Mouse (Mus musculus): ENCODE measurements at regions not wholly inside any gene's neighbourhood (a gene's known extent, or its start where the extent isn't known, plus 50 kb on each side); places are given as distances from the start of the nearest gene placed in this dataset.

- DNase-seq (ENCODE audit: low spot score) = no peak
- no peak overlapping the region for H3K4me2 ChIP-seq (ENCODE audit: low read length)
Measured at GRCm38 (mm10) chr14:105841888-105842287, 54.7 kb downstream of the Spry2 start.

DNA sequence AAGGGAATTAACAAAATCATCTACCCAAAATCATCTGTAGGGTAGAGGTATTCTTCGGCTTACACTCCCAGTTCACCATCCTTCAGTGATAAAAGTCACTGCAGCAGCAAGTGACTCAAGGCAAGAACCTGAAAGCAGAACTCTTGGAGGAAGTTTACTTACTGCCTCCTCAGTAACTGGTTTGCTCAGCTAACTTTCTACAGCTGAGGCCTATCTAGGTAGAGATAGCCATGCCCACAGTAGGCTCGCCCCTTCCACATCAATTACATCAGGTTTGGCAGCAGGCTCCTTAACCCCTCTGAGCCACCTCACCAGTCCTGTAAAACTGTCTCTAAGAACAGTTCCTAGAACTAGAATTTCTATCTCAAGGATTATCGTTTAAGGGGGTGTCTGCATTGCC is 59.1 kb downstream of the Spry2 start:
- DNase-seq (ENCODE audit: low spot score) (no peak), ATAC-seq (no peak)
- Histone ChIP-seq H3K36me3 (ENCODE audit: control insufficient read depth, insufficient read depth, low read length) (no peaks in the 10 kb centered on the region), H3K4me3 (ENCODE audit: low read depth, low read length) (no peak overlapping the region), H3K9ac (ENCODE audit: low read length) (no peak overlapping the region), H3K4me2 (ENCODE audit: low read length) (no peak overlapping the region), H3K9me3 (replicated peaks; ENCODE audit: control insufficient read depth, low read length) (no peaks in the 10 kb centered on the region), H3K27me3 (replicated peaks; ENCODE audit: control insufficient read depth, insufficient read depth, low read length) (no peaks in the 10 kb centered on the region), H3K4me1 (ENCODE audit: control insufficient read depth, insufficient read depth, low read length) (no peaks in the 10 kb centered on the region), H3K27ac (ENCODE audit: low read depth, low read length) (no peak overlapping the region)
- 88% methylated on average over 3 of the region's 3 CpGs for WGBS

More at GRCm38 (mm10) chr14:105841888-105842287, 54.7 kb downstream of the Spry2 start:
- ATAC-seq = no peak
- Histone ChIP-seq H3K4me3 (ENCODE audit: low read depth, low read length) (no peak overlapping the region), H3K36me3 (ENCODE audit: control insufficient read depth, insufficient read depth, low read length) (no peaks in the 10 kb centered on the region), H3K4me1 (ENCODE audit: control insufficient read depth, insufficient read depth, low read length) (no peaks in the 10 kb centered on the region), H3K9me3 (replicated peaks; ENCODE audit: control insufficient read depth, low read length) (no peaks in the 10 kb centered on the region), H3K27me3 (replicated peaks; ENCODE audit: control insufficient read depth, insufficient read depth, low read length) (no peaks in the 10 kb centered on the region), H3K9ac (ENCODE audit: low read length) (no peak overlapping the region), H3K27ac (ENCODE audit: low read depth, low read length) (no peak overlapping the region)

- H3K4me3 ChIP-seq (ENCODE audit: low read depth, low read length) = no peak overlapping the region
- DNase-seq (ENCODE audit: low spot score) (no peak), ATAC-seq (no peak)
- no peak overlapping the region for H3K4me2 ChIP-seq (ENCODE audit: low read length)
- H3K9ac ChIP-seq (ENCODE audit: low read length) = no peak overlapping the region
- no peaks in the 10 kb centered on the region for H3K9me3 ChIP-seq (replicated peaks; ENCODE audit: control insufficient read depth, low read length)
- H3K36me3 ChIP-seq (ENCODE audit: control insufficient read depth, insufficient read depth, low read length) = no peaks in the 10 kb centered on the region
- 88% methylated on average over 12 of the region's 12 CpGs for WGBS
- no peaks in the 10 kb centered on the region for H3K27me3 ChIP-seq (replicated peaks; ENCODE audit: control insufficient read depth, insufficient read depth, low read length)
- no peaks in the 10 kb centered on the region for H3K4me1 ChIP-seq (ENCODE audit: control insufficient read depth, insufficient read depth, low read length)
- no peak overlapping the region for H3K27ac ChIP-seq (ENCODE audit: low read depth, low read length)
Measured at GRCm38 (mm10) chr14:105830701-105831100, 65.9 kb downstream of the Spry2 start.

- no peak for ATAC-seq
- DNase-seq (ENCODE audit: low spot score) = no peak
- no peaks in the 10 kb centered on the region for H3K4me1 ChIP-seq (ENCODE audit: control insufficient read depth, insufficient read depth, low read length)
- no peak overlapping the region for H3K9ac ChIP-seq (ENCODE audit: low read length)
- WGBS = 85% methylated on average over 4 of the region's 4 CpGs
- H3K4me2 ChIP-seq (ENCODE audit: low read length) = no peak overlapping the region
- no peaks in the 10 kb centered on the region for H3K27me3 ChIP-seq (replicated peaks; ENCODE audit: control insufficient read depth, insufficient read depth, low read length)
- H3K27ac ChIP-seq (ENCODE audit: low read depth, low read length) = no peak overlapping the region
- H3K36me3 ChIP-seq (ENCODE audit: control insufficient read depth, insufficient read depth, low read length) = no peaks in the 10 kb centered on the region
- no peaks in the 10 kb centered on the region for H3K9me3 ChIP-seq (replicated peaks; ENCODE audit: control insufficient read depth, low read length)
- H3K4me3 ChIP-seq (ENCODE audit: low read depth, low read length) = no peak overlapping the region
Measured at GRCm38 (mm10) chr14:105830301-105830700, 66.3 kb downstream of the Spry2 start.

GRCm38 (mm10) chr14:105823129-105823528 is 73.5 kb downstream of the Spry2 start:
- H3K27ac ChIP-seq (ENCODE audit: low read depth, low read length) = no peak overlapping the region
- no peak overlapping the region for H3K4me2 ChIP-seq (ENCODE audit: low read length)
- 88% methylated on average over 8 of the region's 8 CpGs for WGBS
- no peak overlapping the region for H3K4me3 ChIP-seq (ENCODE audit: low read depth, low read length)
- H3K9ac ChIP-seq (ENCODE audit: low read length) = no peak overlapping the region
- no peaks in the 10 kb centered on the region for H3K36me3 ChIP-seq (ENCODE audit: control insufficient read depth, insufficient read depth, low read length)
- no peak for DNase-seq (ENCODE audit: low spot score)
- no peaks in the 10 kb centered on the region for H3K27me3 ChIP-seq (replicated peaks; ENCODE audit: control insufficient read depth, insufficient read depth, low read length)
- H3K9me3 ChIP-seq (replicated peaks; ENCODE audit: control insufficient read depth, low read length) = peaks cover 3% of the 10 kb centered on the region; the same call in 1 of the 2 replicates
- no peak for ATAC-seq
- H3K4me1 ChIP-seq (ENCODE audit: control insufficient read depth, insufficient read depth, low read length) = no peaks in the 10 kb centered on the region

DNA sequence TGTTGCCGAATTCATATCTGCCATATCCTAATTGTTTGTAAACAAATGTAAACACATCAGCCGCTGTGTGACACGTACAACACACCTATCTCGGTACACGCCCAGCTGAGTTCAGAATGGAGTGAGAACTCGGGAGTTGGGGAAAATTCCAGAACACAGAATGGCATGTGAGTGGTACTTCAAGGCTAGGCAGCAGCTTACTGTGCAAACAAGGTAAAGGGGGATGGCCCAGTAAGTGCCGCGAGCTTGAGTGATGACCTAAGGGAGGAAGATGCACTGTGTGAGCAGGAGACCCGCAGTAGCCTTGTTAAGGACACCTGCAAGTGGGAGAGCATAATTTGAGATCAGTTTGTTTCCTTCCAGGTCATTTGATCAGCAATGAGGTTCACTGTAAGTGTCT is 74.0 kb downstream of the Spry2 start:
- Histone ChIP-seq H3K4me3 (ENCODE audit: low read depth, low read length) (no peak overlapping the region), H3K27ac (ENCODE audit: low read depth, low read length) (no peak overlapping the region), H3K4me2 (ENCODE audit: low read length) (no peak overlapping the region), H3K9me3 (replicated peaks; ENCODE audit: control insufficient read depth, low read length) (peaks cover 3% of the 10 kb centered on the region; the same call in 1 of the 2 replicates), H3K4me1 (ENCODE audit: control insufficient read depth, insufficient read depth, low read length) (no peaks in the 10 kb centered on the region), H3K9ac (ENCODE audit: low read length) (no peak overlapping the region), H3K36me3 (ENCODE audit: control insufficient read depth, insufficient read depth, low read length) (no peaks in the 10 kb centered on the region), H3K27me3 (replicated peaks; ENCODE audit: control insufficient read depth, insufficient read depth, low read length) (no peaks in the 10 kb centered on the region)
- no peak for DNase-seq (ENCODE audit: low spot score)
- WGBS = 94% methylated on average over 9 of the region's 9 CpGs
- no peak for ATAC-seq

DNA sequence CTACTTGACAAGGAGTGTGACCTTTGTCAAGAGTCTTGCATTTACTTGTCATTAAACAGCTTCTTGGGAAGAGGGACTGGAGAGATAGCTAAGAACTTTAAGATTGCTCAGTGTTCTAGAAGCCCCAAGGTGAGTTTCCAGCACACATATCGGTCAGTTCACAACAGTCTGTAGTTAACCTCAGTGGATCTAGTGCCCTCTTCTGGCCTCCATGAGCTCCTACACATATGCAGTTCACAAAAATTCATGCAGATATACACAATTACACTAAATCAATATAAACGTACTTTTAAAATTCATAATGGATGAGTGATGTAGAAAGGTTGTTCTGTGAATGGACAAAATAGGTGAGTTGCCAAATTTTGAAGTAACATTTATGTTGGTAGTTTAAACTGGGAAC is 77.1 kb downstream of the Spry2 start:
- no peaks in the 10 kb centered on the region for H3K27me3 ChIP-seq (replicated peaks; ENCODE audit: control insufficient read depth, insufficient read depth, low read length)
- 91% methylated on average over 2 of the region's 2 CpGs for WGBS
- H3K4me3 ChIP-seq (ENCODE audit: low read depth, low read length) = no peak overlapping the region
- H3K9ac ChIP-seq (ENCODE audit: low read length) = no peak overlapping the region
- no peaks in the 10 kb centered on the region for H3K36me3 ChIP-seq (ENCODE audit: control insufficient read depth, insufficient read depth, low read length)
- H3K4me2 ChIP-seq (ENCODE audit: low read length) = no peak overlapping the region
- ATAC-seq (no peak), DNase-seq (ENCODE audit: low spot score) (no peak)
- H3K27ac ChIP-seq (ENCODE audit: low read depth, low read length) = no peak overlapping the region
- peaks cover 3% of the 10 kb centered on the region; the same call in 1 of the 2 replicates for H3K9me3 ChIP-seq (replicated peaks; ENCODE audit: control insufficient read depth, low read length)
- H3K4me1 ChIP-seq (ENCODE audit: control insufficient read depth, insufficient read depth, low read length) = 0 out of 2 replicates have a peak, but pooled peaks cover 4% of the 10 kb centered on the region

DNA sequence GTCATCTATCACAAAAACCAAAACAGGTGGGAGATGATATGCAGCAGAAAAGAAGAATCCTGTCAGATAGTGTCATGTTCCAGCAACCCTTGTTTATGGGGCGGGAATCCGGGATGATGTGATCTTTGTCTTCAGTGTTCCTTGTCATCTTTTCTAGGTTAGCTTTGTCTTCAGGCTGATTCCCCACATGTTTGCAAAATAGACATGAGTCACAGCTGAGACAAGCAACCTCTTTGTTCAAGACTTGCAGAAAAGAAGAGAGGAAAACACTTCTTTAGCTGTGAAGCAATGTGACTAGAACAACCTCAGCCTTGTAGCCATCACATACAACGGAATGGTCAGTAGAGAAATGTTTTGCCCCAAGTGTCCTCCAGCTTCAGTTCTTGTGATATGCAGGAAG is 77.8 kb downstream of the Spry2 start:
- peaks cover 3% of the 10 kb centered on the region; the same call in 1 of the 2 replicates for H3K9me3 ChIP-seq (replicated peaks; ENCODE audit: control insufficient read depth, low read length)
- H3K4me3 ChIP-seq (ENCODE audit: low read depth, low read length) = no peak overlapping the region
- 0 out of 2 replicates have a peak, but pooled peaks cover 4% of the 10 kb centered on the region for H3K4me1 ChIP-seq (ENCODE audit: control insufficient read depth, insufficient read depth, low read length)
- DNase-seq (ENCODE audit: low spot score) (no peak), ATAC-seq (no peak)
- H3K27me3 ChIP-seq (replicated peaks; ENCODE audit: control insufficient read depth, insufficient read depth, low read length) = no peaks in the 10 kb centered on the region
- no peak overlapping the region for H3K9ac ChIP-seq (ENCODE audit: low read length)
- 96% methylated on average over 3 of the region's 3 CpGs for WGBS
- no peak overlapping the region for H3K4me2 ChIP-seq (ENCODE audit: low read length)
- H3K36me3 ChIP-seq (ENCODE audit: control insufficient read depth, insufficient read depth, low read length) = no peaks in the 10 kb centered on the region
- no peak overlapping the region for H3K27ac ChIP-seq (ENCODE audit: low read depth, low read length)

DNA sequence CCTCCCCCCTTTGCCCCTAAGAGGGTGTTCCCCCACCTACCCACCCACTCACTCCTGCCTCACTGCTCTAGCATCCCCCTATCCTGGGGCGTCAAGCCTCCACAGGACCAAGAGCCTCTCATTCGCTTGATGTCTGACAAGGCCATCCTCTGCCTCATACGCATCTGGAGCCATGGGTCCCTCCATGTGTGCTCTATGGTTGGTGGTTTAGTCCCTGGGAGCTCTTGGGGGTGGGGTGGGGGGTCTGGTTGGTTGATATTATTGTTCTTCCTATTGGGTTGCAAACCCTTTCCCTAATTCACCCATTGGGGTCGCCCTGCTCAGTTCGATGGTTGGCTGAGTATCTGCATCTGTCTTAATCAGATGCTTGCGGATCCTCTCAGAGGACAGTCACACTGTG is 79.1 kb downstream of the Spry2 start:
- no peak overlapping the region for H3K9ac ChIP-seq (ENCODE audit: low read length)
- DNase-seq (ENCODE audit: low spot score) = no peak
- H3K27ac ChIP-seq (ENCODE audit: low read depth, low read length) = no peak overlapping the region
- no peaks in the 10 kb centered on the region for H3K27me3 ChIP-seq (replicated peaks; ENCODE audit: control insufficient read depth, insufficient read depth, low read length)
- 0 out of 2 replicates have a peak, but pooled peaks cover 4% of the 10 kb centered on the region for H3K4me1 ChIP-seq (ENCODE audit: control insufficient read depth, insufficient read depth, low read length)
- H3K4me3 ChIP-seq (ENCODE audit: low read depth, low read length) = no peak overlapping the region
- H3K36me3 ChIP-seq (ENCODE audit: control insufficient read depth, insufficient read depth, low read length) = no peaks in the 10 kb centered on the region
- ATAC-seq = no peak
- 88% methylated on average over 6 of the region's 6 CpGs for WGBS
- peaks cover 3% of the 10 kb centered on the region; the same call in 1 of the 2 replicates for H3K9me3 ChIP-seq (replicated peaks; ENCODE audit: control insufficient read depth, low read length)
- H3K4me2 ChIP-seq (ENCODE audit: low read length) = no peak overlapping the region

All from forebrain, embryonic 14.5 days (tissue).